Mouse (Mus musculus): ENCODE data around the gene Rhobtb1.
A peak's percentile ranks its signal among the peaks of the same experiment; 100 is the strongest.

The Rhobtb1 gene

DNA sequence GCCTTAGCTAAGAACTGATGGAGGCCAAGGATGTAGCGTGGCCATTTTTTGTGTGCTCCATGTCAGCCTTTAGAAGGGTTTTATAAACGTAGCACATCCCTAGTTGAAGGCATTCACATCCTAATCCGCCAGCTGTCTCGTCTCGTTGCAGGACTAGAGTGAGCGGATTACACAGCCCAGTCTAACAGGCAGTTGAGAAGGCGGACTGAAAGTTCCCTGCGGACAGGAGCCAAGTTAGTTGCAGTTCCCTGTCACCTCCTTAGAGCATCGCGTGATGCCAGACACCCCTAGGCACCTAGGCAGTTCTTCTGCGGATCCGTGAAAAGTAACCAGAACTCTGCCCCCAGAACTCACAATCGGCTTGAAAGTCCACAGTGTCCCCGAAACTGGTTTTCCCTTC is 60.7 kb downstream of the Rhobtb1 start:
- DNase-seq = peak; percentile 7

DNA sequence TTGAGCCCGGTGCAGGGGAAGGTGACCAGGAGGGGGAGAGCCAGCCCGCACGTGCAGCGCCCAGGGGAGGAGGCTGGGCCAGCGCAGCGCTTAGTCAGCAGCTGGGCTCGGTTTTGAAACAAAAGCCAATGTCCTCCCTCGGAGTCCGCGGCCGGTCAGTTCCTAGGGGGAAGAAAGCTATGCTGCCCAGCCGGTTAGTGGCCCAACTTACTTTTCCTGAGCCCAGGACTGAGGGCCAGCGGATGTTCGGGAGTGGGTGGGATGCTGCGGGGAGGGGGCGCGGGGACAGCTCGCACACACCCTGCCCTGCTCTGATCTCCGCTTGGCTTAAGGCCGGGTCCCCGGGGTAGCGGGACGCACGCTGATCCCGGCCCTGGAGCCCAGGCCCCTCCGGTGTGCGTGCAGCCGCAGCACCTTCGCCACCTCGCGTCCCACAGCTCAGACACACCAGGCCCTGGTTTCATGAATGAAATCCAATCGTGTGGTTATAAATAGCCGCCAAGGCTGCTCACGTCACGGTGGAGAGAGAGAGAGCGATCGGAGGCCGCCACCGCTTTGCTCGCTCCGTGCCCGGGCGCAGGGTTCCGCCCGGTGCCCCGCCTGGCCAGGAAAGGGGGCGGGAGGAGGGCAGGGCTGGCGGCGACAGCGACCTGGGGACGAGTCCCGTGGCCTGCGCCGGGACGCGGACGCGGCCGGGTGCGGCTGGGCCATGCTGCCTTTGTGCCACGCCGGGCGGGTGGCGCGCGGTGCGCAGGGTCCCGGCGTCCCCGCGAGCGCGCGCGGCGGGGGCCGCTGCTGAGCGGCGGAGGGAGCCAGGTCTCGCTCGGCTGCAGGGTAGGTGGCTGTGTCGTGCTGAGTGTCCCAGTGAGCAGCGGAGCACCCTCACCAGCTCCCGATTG is 61.6 kb downstream of the Rhobtb1 start, which contains the start of gene A930033H14Rik:
TSS of gene A930033H14Rik (minus strand) at position 557 of the 899 bp plus-strand sequence.
- peak; percentile 48 for DNase-seq

DNA sequence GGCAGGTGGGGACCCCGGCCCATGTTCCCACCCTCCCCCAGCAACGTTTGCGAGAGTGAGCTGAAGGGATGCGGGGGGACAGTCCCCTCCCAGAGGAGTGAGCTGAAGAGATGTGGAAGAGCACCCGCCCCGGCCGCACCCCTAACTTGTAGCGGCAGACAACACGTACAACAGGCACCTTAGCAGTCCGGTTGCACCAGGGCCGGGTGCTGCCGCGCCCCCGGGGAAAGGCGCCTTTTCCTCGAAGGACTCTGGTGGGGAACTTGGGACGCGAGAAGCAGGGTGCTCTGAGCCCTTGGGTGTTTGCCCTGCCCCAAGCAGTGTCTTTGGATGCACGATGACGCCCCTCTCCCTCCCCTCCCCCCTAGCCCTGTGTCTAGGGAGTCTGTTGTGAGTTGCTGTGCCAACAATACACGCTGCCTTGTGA is 62.2 kb downstream of the Rhobtb1 start:
- peak; percentile 16 for DNase-seq

DNA sequence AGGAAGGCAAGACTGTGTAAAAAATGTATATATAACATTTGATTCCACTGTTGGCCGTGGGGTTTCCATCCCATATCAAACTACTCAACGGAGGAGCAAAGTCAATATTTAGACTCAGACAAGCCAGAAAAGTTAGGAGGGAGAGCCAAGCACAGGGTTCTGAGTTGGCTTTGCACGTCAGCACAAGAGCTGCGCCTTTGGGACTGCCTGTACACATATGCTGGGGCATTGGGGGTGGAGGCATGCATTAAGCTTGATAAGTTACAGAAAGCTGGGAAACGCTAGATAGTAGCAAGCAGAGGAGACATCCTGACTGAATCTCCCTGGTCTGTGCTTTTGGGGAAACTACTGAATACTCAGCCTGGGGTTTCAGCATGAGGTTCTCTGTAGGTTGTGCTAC is 62.8 kb downstream of the Rhobtb1 start:
- no peak for DNase-seq

DNA sequence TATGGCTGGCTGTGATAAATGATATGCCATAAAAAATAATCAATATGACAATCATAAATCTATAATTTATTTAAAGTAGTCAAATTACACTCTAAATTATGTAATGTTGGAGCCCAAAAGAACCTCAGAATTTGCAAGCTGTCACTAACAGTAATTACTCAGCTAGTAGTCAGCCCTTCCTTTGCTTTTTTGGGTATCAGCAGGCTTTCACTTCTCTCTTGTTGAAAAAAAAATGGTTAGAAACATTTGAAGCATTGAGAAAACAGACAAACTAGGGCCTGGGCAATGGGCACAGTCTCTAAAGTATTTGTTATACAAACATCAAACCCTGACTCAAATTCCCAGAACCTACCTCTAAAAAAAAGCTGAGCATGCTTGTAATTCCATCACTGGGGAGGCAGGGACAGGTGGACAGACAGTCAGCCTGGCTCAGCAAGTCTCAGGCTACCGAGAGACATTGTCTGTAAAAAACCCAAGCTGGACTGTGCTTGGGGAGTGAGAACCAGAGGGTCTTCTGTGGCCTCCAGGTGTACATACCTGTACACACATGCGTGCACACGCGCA is 66.0 kb downstream of the Rhobtb1 start:
- DNase-seq = no peak

DNA sequence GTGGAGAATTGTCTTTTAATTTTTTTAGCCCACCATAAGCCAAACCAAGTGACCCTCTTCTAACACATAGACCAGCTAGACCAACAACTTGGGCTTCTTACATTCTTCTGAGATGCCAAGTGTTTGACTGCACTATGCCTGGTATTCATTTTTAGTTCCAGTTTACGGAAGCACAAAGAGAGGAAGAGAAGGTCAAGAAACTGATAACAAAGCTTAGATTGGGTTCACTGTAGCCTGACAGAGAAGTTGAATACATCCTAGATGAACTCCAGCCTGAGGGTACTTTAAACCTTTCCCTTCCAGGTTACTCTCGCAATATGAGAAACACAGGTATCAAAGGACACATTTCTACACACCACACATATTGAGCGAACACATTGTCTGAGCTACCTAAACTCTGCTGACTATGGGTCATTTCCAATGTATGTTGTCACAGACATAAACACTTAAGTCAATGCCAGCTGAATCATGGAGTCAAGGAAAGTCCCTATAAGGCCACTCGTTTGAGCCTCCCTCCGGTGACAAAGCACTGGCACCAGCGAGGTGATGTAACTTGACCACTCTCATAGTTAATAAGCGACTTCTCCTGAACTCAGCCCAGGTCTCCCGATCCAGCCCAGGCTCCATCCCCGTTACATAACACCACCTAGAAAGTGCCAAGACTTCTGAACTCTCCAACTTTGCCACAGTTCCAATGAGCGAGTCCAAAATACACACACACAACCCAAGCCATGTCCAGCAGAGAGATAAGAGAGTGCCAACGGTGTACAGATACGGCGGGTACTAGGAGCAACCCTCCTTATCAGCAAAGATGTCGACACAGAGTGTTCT is 67.4 kb downstream of the Rhobtb1 start:
- no peak for DNase-seq

DNA sequence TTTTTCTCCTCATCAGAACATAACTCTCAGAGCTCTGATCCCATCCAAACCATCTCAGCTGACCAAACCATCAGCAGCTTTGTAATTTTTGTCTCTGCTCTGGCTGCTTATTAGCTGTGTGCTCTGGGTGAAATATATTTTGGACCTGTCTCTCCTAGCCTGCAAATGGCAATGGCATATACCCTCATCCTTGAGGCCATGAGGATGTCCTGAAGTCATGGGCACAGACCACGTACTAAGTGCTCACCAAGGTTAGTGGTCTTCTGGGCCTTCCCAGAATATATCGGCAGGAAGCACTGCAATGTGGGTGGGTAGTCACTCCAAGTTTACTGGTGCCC is 68.0 kb downstream of the Rhobtb1 start:
- DNase-seq = no peak

DNA sequence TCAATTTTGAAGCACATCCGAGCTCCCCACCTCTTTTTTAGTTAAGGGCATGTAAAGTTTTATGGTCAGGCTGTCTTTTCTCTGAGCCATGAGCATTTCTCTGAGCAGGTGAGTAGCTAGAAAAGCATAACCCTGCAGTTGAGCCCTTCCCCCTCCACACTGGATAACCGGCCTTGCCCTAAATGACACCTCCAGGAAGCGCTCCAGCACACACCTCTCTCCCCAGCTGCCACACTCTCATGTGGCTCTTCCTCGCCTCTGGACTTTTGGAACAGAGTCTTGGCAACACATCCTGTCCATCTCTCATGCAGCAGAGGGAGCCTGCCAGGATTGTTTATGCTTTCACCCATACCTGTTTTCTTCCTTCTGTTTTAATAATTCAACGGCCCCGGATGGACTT is 69.1 kb downstream of the Rhobtb1 start:
- no peak for DNase-seq

DNA sequence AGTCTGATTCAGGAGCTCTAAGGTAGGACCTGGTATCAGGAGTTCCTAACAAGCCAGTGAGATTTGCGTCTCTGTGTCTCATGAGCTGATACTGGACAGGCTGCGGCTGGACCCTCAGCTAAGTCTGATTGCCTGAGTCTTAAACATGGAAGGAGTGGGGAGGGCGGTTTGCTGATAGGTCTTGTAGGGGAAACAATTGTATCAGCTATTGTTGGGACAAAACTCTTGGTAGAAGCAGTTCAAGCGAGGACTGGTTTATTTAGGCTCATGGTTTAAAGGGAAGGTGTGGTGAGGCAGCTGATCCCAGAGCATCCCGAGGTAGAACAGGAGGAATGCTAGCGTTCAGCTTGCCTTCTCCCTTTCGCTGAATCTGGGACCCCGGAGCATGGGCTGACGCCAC is 69.9 kb downstream of the Rhobtb1 start:
- DNase-seq = no peak

DNA sequence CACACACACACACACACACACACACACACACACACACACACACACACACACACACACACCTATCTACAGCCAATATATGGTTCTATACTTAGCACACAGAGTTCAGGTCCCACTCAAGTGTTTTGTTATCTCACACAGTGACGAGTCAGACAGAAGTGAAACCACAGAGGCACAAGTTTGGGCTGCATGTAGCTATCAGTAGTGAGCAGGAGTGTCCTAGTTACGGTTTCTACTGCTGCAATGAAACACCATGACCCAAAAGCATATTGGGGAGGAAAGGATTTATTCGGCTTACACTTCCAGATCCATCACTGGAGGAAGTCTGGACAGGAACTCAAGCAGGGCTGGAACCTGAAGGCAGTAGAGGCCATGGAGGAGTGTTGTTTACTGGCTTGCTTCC is 70.7 kb downstream of the Rhobtb1 start:
- no peak for DNase-seq

DNA sequence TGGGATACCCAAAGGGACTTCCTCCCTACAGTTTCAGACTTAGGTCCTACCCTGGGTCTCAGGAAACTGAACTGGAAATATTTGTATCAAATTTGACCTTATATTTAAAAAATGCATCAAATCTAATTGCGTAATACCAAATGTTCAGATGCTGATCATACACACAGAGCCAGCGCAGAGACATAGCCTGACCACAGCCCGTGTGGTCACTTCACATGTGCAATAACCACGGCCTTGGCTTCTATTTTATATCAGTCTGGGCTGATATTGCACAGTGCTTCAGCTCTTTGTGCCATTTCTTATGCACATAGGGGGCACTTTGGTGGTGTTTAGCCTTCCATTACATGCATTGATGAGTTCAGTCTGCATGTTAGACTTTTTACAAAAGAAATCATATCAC is 72.0 kb downstream of the Rhobtb1 start:
- no peak for DNase-seq

DNA sequence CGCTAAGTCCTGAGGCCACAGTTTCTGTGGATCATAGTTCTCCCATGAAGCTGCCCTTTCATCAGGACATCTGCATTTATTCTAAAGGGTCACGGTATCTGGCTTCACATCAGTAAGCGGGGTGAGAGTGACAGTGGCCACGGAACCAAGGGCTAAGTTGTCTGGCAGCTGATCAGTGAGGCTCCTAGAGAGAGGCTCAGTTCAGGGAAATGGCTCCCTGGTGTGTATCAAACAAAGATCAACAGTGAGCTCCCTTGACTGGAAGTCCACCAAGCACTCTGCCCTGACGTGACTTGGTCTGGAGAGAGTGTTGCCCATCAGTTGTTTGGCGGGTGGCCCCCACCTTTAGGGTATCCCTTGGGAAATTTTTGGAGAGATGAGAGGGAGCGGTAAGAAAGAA is 73.0 kb downstream of the Rhobtb1 start:
- DNase-seq = no peak

DNA sequence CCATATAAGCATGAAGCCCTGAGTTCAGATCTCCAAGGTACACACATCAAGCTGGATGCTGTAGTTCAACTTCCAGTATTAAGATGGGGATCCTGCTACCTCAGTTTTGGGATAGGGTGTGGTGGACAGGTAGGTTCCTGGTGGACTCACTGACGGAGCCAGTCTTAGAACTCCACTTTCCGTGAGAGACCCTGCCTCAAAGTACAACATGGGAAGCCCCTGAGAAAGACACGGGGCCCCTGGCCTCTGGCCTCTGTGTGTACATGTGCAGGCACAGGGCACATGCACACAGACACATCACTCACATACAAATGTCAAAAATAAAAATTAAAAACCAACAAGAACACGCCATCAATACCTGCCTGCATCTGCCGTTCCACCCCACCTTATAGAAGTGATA is 74.2 kb downstream of the Rhobtb1 start:
- DNase-seq = no peak

DNA sequence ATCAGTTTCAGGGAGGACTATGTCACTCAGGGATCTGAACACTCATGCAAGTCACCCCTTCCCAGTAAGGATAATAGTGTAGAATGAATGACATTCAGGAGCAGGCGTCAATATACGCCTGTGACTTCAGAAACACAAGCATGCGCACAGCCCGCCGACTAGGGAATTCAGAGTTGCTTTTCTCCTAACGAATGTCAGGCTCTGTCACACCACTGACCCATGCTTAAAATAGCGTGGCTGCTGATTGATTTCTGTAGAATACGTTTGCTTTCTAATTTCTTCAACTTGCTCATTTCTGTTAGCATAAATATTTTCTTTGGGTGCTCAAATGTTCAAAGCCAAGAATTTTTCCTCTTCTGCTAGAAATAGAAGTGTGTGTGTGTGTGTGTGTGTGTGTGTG is 74.7 kb downstream of the Rhobtb1 start:
- DNase-seq = no peak

DNA sequence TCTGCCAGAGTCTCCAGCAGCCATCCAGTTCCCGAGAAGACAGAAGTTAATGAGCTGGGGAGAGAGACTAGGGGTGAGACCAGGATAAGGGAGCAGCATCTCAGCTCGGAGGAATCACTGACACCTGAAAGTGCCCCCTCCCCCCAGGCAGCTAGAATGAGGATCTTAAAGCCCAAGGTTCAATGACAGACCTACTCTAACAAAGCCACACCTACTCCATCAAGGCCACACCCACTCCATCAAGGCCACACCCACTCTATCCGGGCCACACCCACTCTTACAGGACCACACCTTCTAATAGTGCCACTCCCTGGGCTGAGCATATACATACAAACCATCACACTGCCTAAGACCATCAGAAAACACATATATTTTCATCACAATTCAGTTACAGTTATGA is 86.0 kb downstream of the Rhobtb1 start:
- no peak for DNase-seq

DNA sequence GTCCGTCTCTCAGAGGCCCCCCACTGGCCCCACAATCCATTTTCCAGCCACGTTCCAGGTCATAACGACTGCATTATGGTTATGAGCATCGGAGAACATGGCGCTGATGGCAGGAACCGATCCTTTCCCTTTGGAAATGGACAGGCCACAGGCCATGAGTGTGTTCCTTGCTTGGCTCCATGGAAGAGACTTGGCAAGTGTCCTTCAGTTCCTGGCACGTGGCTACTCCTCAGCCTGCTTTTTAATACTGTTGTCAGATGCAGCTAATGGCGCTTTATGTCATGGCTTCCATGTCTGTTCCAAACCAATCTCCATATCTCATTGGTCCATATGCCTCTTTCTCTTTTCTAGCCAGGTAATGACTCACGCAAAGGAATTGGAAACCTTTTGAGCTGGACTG is 86.5 kb downstream of the Rhobtb1 start:
- no peak for DNase-seq

DNA sequence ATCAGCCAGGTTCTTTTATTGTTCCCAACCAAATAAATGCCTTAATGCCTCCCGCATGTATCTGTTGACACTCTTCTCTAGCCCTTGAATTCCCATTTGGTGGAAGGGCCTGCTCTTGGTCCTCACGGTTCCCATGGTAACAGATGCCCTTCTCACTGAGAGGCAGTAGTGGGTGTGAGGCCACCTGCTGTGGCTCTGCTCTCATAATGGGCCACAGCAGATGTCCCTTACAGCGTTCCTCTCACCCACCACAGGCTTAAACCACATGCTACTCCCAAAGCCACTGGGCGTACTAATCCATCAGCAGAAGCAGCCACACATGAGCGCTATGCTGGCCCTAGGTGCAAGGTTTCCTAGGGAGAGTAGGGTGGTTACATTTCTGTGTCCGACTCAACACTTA is 87.1 kb downstream of the Rhobtb1 start:
- peak; percentile 31 for DNase-seq

DNA sequence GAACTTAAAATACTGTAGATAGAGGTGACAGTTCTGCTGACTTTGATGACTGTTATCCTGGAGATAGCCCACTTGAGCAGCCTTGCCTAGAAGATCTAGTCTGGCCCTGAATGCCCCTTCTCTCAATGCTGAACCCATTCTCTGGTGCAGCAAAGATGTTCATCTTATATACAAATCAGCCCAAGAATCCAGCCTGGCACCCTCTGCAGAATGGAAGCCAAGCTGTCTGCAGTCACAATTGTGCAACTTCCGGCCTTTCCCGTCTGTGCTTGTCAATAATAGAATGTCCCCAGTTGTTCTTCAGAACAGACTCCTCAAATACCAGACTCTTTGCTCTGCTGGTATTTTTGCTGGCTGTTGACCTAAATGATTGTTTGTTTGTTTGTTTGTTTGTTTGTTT is 89.3 kb downstream of the Rhobtb1 start:
- no peak for DNase-seq

DNA sequence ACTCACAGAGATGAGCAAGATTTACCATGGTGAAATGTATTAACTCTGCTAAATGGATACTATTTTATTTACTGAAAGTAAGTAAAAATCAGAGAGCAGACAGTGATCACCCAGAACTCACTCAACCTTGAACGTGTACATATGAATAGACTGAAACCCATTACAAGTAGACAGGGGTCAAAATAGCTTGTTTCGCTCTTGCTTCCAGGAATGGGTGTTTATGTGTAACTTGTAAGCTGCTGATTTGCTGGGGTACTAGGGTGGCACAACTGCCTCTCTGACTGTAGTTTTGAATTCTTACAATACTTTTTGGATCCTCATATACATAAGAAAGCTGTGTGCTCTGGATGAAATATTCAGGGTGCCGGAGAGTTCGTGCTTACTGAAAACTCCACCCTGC is 93.9 kb downstream of the Rhobtb1 start:
- DNase-seq = no peak

DNA sequence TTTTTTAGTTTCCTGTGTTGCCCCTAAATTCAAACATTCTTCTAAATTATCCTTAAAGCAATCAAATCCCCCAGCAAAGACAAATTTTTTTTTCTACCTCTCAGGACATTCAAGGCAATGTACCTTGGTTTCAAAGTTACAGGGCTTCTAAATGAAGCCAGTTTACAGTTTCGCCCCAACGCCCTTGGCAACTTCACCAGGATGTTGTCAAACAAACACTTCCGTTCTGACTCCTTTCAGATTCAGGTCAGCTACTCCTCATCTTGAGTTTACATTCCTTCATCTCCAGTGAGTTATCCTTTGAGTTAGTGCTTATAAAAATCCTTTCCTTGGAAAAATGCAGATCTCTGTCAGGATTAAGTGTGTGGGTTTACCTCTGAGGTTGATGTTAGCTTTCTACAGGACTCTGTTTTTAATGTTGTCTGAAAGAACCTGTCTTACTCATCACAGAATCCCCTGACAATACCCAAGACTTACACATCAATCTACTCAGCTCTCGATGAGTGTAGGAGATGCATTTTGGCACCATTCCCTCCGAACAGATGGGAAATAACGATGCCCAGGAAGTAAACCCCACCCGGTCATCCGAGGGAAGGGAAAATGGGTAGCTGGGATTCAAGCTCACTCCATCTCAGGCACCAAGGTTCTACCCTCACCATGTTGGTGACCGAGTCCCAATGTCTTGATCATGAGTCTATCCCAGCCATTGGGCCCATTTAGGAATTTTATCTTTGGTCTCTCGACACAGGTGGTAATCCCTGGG is 94.9 kb downstream of the Rhobtb1 start:
- DNase-seq = no peak

DNA sequence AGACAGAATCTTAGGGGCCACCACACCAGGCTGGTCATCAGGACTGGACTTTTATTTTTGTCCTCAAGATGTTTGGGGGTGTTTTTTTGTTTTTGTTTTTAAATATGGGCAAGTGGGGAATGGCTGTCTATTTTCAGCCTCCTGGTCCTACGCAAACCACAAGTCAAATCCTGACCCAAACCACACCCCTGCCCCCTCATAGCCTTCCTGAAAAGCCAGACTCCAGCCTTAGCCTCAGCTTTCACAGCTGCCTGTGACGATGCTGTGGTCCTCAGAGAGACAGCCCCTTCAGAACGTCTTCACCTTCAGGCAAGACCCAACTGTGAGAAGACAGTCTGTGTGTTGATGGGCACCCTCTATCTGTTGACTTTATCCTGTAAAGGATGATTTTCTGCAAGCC is 95.5 kb downstream of the Rhobtb1 start:
- DNase-seq = no peak

DNA sequence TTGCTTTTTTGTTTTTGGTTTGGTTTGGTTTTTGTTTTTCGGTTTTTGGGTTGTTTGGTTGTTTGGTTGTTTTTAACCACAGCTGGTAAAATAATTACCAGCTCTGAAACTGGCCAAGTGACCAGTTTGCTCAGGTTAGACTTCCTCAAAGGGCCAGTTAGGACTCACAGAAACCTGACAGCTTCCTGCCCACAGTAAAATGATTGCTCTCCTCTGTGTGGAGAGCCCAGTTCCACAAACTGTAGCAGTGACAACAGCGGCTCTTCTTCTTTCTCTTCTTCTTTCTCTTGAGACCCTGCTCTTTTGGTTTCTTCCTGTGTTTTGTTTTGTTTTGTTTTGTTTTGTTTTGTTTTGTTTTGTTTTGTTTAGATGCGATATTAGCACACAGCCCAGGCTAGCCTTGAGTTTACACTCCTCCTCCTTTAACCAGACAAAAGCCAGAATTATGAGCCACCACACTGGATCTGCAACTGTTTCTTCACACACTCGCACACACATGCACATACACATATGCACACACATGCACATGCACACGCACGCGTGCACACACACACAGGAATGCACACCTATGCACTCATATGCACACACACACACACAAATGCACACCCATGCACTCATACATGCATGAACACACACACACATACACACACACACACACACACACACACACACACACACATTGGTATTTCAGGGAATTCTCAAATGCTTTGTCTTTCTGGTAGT is 96.2 kb downstream of the Rhobtb1 start:
- no peak for DNase-seq
